Mouse (Mus musculus) sigmoid colon, adult 10 weeks (tissue): ENCODE data around the gene Cacng1. TPM values are rescaled to one million over a fixed set of nuclear protein-coding genes. Genes with fewer than 3 reads are reported as not detected.

ENCODE experiments used
- polyA plus RNA-seq: library from polyadenylated mRNA; stranded (reverse); fragments of 350-450 nt; fragmentation: Illumina TruSeq; extraction: RNeasy Lipid Tissue Mini Kit (QIAGEN cat#74804); gene quantifications from one replicate; pipeline ENCODE4 v1.2.3, GENCODE M21; 2014; ENCODE audit warnings: low read depth, low replicate concordance

The Cacng1 gene
- not detected for polyA plus RNA-seq

GRCm38 (mm10) chr11:107716332-107716938 is at the start of gene Cacng1:
Cacng1 (minus strand) TSS chr11:107716522.

Other genes with a start within 250 kb of the Cacng1 start
- gene Pitpnc1, start 245.8 kb downstream of the Cacng1 start, polyA plus RNA-seq: 11.4 TPM
- 138 TPM for gene Psmd12, start 237.0 kb downstream of the Cacng1 start, polyA plus RNA-seq
- gene Helz, start 168.6 kb downstream of the Cacng1 start, polyA plus RNA-seq: 17.1 TPM
- 0.32 TPM for gene Cacng4, start 78.0 kb upstream of the Cacng1 start, polyA plus RNA-seq
- not detected for gene Cacng5, start 198.5 kb upstream of the Cacng1 start, polyA plus RNA-seq